Mouse (Mus musculus) stomach, embryonic 15.5 days (tissue): ENCODE data around the gene Med18. TPM values are rescaled to one million over a fixed set of nuclear protein-coding genes. Genes with fewer than 3 reads are reported as not detected.

Experiments
- ATAC-seq: fragments of 200-750 bp; cut with Nextera tagmentation; 2 replicates; pipeline ENCODE4 v1.8.0; 2017; ENCODE audit warnings: low read depth, moderate number of reproducible peaks, moderate TSS enrichment; ENCODE audit not compliant: insufficient read depth, low FRiP score
- H3K27ac ChIP-seq: fragments of 300-500 bp; sonication (generic); 2 replicates; pipeline ENCODE4 v1.5.1; 2015; ENCODE audit warnings: mild to moderate bottlenecking, inconsistent platforms
- H3K27me3 ChIP-seq: fragments of 300-500 bp; sonication (generic); replicated peaks from 2 replicates; pipeline ENCODE4 v1.6.1; 2015; ENCODE audit warnings: inconsistent platforms
- H3K36me3 ChIP-seq: fragments of 300-500 bp; sonication (generic); 2 replicates; pipeline ENCODE4 v1.6.1; 2015; ENCODE audit warnings: inconsistent platforms
- H3K4me1 ChIP-seq: fragments of 300-500 bp; sonication (generic); 2 replicates; pipeline ENCODE4 v1.6.1; 2015; ENCODE audit warnings: inconsistent platforms
- H3K4me2 ChIP-seq: fragments of 300-500 bp; sonication (generic); 2 replicates; pipeline ENCODE4 v1.6.1; 2015; ENCODE audit warnings: mild to moderate bottlenecking, inconsistent platforms
- H3K4me3 ChIP-seq: fragments of 300-500 bp; sonication (generic); replicated peaks from 2 replicates; pipeline ENCODE4 v1.5.1; 2015; ENCODE audit warnings: inconsistent platforms
- H3K9ac ChIP-seq: fragments of 300-500 bp; sonication (generic); 2 replicates; pipeline ENCODE4 v1.6.1; 2015; ENCODE audit warnings: inconsistent platforms
- H3K9me3 ChIP-seq: fragments of 300-500 bp; sonication (generic); 2 replicates; pipeline ENCODE4 v1.6.1; 2016; ENCODE audit warnings: inconsistent platforms
- WGBS: fragments of 180-500 bp; shearing (Covaris S2); methylation state at CpG from one replicate; pipeline ENCODE4 v1.1.7; 2015; 5-methylcytosine and 5-hydroxymethylcytosine counted together
- polyA plus RNA-seq: library from polyadenylated mRNA; unstranded; fragments of >200 nt; fragmentation: Nextera tagmentation; extraction: Ambion mirVana; gene quantifications from 2 replicates; pipeline ENCODE4 v1.2.1, GENCODE M21; 2015

Med18 gene
- polyA plus RNA-seq: 22.0 and 23.4 TPM in 2 replicates

GRCm38 (mm10) chr4:132463430-132464254 lies at the start of gene Med18:
Gene Med18, minus strand, starts transcription at chr4:132463921.
- no peaks in the 10 kb centered on the region for H3K9me3 ChIP-seq
- WGBS: under 1% methylated on average over 44 of the region's 44 CpGs
- no peaks in the 10 kb centered on the region for H3K27me3 ChIP-seq
- H3K4me1 ChIP-seq: peaks cover 12% of the 10 kb centered on the region
- peak; percentile 90 for ATAC-seq
- H3K4me2 ChIP-seq: peak within 1 kb of the TSS; percentile 60
- H3K27ac ChIP-seq: peak within 1 kb of the TSS; percentile 81
- H3K4me3 ChIP-seq: peak within 1 kb of the TSS; percentile 82
- peak within 1 kb of the TSS; percentile 73 for H3K9ac ChIP-seq
- peaks cover 19% of the 10 kb centered on the region for H3K36me3 ChIP-seq

GRCm38 (mm10) chr4:132512080-132512479 lies 48.4 kb upstream of the Med18 start:
- Histone ChIP-seq H3K4me3 (no peak overlapping the region), H3K36me3 (no peaks in the 10 kb centered on the region), H3K27me3 (no peaks in the 10 kb centered on the region), H3K4me1 (peaks cover 7% of the 10 kb centered on the region; the same call in 1 of the 2 replicates), H3K9me3 (no peaks in the 10 kb centered on the region), H3K9ac (no peak overlapping the region), H3K4me2 (no peak overlapping the region), H3K27ac (no peak overlapping the region)
- 73% methylated on average over 3 of the region's 3 CpGs for WGBS
- ATAC-seq: no peak

- peak within 1 kb of the TSS; percentile 84 for H3K4me2 ChIP-seq
- H3K4me3 ChIP-seq: peak within 1 kb of the TSS; percentile 85
- no peaks in the 10 kb centered on the region for H3K36me3 ChIP-seq
- peaks cover 13% of the 10 kb centered on the region; the same call in 1 of the 2 replicates for H3K4me1 ChIP-seq
- peak; percentile 92 for ATAC-seq
- H3K27me3 ChIP-seq: no peaks in the 10 kb centered on the region
- 0% methylated on average over 32 of the region's 32 CpGs for WGBS
- H3K9ac ChIP-seq: peak within 1 kb of the TSS; percentile 78
- no peaks in the 10 kb centered on the region for H3K9me3 ChIP-seq
- peak within 1 kb of the TSS; percentile 91 for H3K27ac ChIP-seq
Measured at GRCm38 (mm10) chr4:132510352-132510798, 46.7 kb upstream of the Med18 start, which contains the start of gene Sesn2. Gene Sesn2, minus strand, starts transcription at chr4:132510501.

GRCm38 (mm10) chr4:132509621-132510296 lies 46.0 kb upstream of the Med18 start:
- Histone ChIP-seq H3K4me3 (peak overlapping the region; percentile 85), H3K27ac (peak overlapping the region; percentile 91), H3K9ac (peak overlapping the region; percentile 78), H3K27me3 (no peaks in the 10 kb centered on the region), H3K4me1 (peaks cover 13% of the 10 kb centered on the region; the same call in 1 of the 2 replicates), H3K9me3 (no peaks in the 10 kb centered on the region), H3K4me2 (peak overlapping the region; percentile 84), H3K36me3 (no peaks in the 10 kb centered on the region)
- peak; percentile 57 for ATAC-seq
- under 1% methylated on average over 50 of the region's 52 CpGs for WGBS

GRCm38 (mm10) chr4:132507210-132507609 lies 43.5 kb upstream of the Med18 start:
- H3K27ac ChIP-seq: no peak overlapping the region
- peak overlapping the region; percentile 21; the same call in 1 of the 2 replicates for H3K4me2 ChIP-seq
- H3K9ac ChIP-seq: no peak overlapping the region
- no peak overlapping the region for H3K4me3 ChIP-seq
- H3K36me3 ChIP-seq: no peaks in the 10 kb centered on the region
- peaks cover 8% of the 10 kb centered on the region; the same call in 1 of the 2 replicates for H3K4me1 ChIP-seq
- H3K9me3 ChIP-seq: no peaks in the 10 kb centered on the region
- no peaks in the 10 kb centered on the region for H3K27me3 ChIP-seq
- ATAC-seq: no peak
- WGBS: 52% methylated on average over 2 of the region's 2 CpGs

- H3K36me3 ChIP-seq: no peaks in the 10 kb centered on the region
- no peak overlapping the region for H3K4me2 ChIP-seq
- H3K4me1 ChIP-seq: peaks cover 8% of the 10 kb centered on the region; the same call in 1 of the 2 replicates
- H3K27ac ChIP-seq: no peak overlapping the region
- H3K9ac ChIP-seq: no peak overlapping the region
- 85% methylated on average over 6 of the region's 6 CpGs for WGBS
- no peak for ATAC-seq
- H3K4me3 ChIP-seq: no peak overlapping the region
- H3K9me3 ChIP-seq: no peaks in the 10 kb centered on the region
- no peaks in the 10 kb centered on the region for H3K27me3 ChIP-seq
Measured at GRCm38 (mm10) chr4:132506250-132506649, 42.5 kb upstream of the Med18 start.

- H3K27me3 ChIP-seq: no peaks in the 10 kb centered on the region
- no peaks in the 10 kb centered on the region for H3K36me3 ChIP-seq
- H3K4me3 ChIP-seq: no peak overlapping the region
- WGBS: 55% methylated on average over 10 of the region's 10 CpGs
- no peak overlapping the region for H3K27ac ChIP-seq
- no peak overlapping the region for H3K9ac ChIP-seq
- H3K9me3 ChIP-seq: no peaks in the 10 kb centered on the region
- no peak overlapping the region for H3K4me2 ChIP-seq
- no peak for ATAC-seq
- H3K4me1 ChIP-seq: peaks cover 8% of the 10 kb centered on the region; the same call in 1 of the 2 replicates
Measured at GRCm38 (mm10) chr4:132505800-132506199, 42.1 kb upstream of the Med18 start.

GRCm38 (mm10) chr4:132505034-132505738 lies 41.5 kb upstream of the Med18 start:
- Histone ChIP-seq H3K4me2 (no peak overlapping the region), H3K9me3 (no peaks in the 10 kb centered on the region), H3K27ac (no peak overlapping the region), H3K36me3 (no peaks in the 10 kb centered on the region), H3K27me3 (no peaks in the 10 kb centered on the region), H3K4me3 (no peak overlapping the region), H3K9ac (no peak overlapping the region), H3K4me1 (peaks cover 8% of the 10 kb centered on the region; the same call in 1 of the 2 replicates)
- WGBS: 62% methylated on average over 6 of the region's 6 CpGs
- no peak for ATAC-seq

- Histone ChIP-seq H3K4me2 (no peak overlapping the region), H3K9me3 (no peaks in the 10 kb centered on the region), H3K27me3 (no peaks in the 10 kb centered on the region), H3K36me3 (no peaks in the 10 kb centered on the region), H3K4me1 (peaks cover 8% of the 10 kb centered on the region; the same call in 1 of the 2 replicates), H3K9ac (no peak overlapping the region), H3K27ac (no peak overlapping the region), H3K4me3 (no peak overlapping the region)
- ATAC-seq: peak; percentile 30; the same call in 1 of the 2 replicates
- WGBS: 58% methylated on average over 11 of the region's 11 CpGs
Measured at GRCm38 (mm10) chr4:132503344-132503743, 39.6 kb upstream of the Med18 start.

- Histone ChIP-seq H3K9ac (no peak overlapping the region), H3K4me3 (no peak overlapping the region), H3K36me3 (peaks cover 7% of the 10 kb centered on the region; the same call in 1 of the 2 replicates), H3K9me3 (no peaks in the 10 kb centered on the region), H3K4me1 (0 out of 2 replicates have a peak, but pooled peaks cover 4% of the 10 kb centered on the region), H3K4me2 (no peak overlapping the region), H3K27ac (no peak overlapping the region), H3K27me3 (no peaks in the 10 kb centered on the region)
- ATAC-seq: no peak
- 92% methylated on average over 6 of the region's 6 CpGs for WGBS
Measured at GRCm38 (mm10) chr4:132501639-132502038, 37.9 kb upstream of the Med18 start.

GRCm38 (mm10) chr4:132494271-132494918 lies 30.7 kb upstream of the Med18 start:
- Histone ChIP-seq H3K27ac (no peak overlapping the region), H3K4me3 (no peak overlapping the region), H3K36me3 (peaks cover 21% of the 10 kb centered on the region), H3K4me2 (no peak overlapping the region), H3K27me3 (no peaks in the 10 kb centered on the region), H3K9ac (no peak overlapping the region), H3K9me3 (no peaks in the 10 kb centered on the region), H3K4me1 (no peaks in the 10 kb centered on the region; the same call in 1 of the 2 replicates)
- ATAC-seq: no peak
- WGBS: 85% methylated on average over 20 of the region's 20 CpGs
